Mouse (Mus musculus) T-cell, adult 2 months (primary cell): ENCODE data around the gene Smarcc2.

ENCODE experiments used
- DNase-seq: peaks from one replicate; pipeline ENCODE4 v3.0.0; 2022; ENCODE audit warnings: low spot score

The Smarcc2 gene

DNA sequence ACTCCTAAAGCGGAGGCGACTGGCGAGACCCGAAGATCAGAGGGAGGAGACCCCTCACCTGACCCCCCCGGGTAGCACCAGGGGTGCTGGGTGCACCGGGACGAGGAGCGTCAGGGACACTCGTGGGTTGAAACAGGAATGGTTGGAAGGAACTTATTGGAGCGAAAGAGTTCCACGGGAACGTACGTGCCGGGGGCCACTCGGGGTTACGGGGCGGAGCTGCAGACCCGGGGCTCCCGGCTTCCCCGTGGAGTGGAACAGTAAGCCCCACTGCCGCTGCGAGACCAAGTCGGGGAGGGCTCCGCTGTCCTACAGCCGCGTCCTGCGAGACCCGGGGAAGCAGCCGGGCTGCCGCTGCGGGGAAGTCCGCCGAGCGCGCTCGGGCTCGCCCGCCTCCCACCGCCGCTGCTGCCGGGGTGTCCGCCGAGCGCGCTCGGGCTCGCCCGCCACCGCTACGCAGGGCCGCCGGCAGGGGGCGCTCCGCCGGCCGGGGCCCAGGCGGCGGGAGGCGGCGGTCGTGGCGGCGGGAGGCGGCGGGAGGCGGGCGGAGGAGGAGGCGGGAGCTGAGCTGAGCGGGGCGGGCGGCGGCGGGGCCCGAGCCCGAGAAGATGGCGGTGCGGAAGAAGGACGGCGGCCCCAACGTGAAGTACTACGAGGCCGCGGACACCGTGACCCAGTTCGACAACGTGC is at the start of gene Smarcc2:
Smarcc2 (plus strand) TSS at position 530 of the 690 bp plus-strand sequence.
- peak; percentile 82 for DNase-seq

DNA sequence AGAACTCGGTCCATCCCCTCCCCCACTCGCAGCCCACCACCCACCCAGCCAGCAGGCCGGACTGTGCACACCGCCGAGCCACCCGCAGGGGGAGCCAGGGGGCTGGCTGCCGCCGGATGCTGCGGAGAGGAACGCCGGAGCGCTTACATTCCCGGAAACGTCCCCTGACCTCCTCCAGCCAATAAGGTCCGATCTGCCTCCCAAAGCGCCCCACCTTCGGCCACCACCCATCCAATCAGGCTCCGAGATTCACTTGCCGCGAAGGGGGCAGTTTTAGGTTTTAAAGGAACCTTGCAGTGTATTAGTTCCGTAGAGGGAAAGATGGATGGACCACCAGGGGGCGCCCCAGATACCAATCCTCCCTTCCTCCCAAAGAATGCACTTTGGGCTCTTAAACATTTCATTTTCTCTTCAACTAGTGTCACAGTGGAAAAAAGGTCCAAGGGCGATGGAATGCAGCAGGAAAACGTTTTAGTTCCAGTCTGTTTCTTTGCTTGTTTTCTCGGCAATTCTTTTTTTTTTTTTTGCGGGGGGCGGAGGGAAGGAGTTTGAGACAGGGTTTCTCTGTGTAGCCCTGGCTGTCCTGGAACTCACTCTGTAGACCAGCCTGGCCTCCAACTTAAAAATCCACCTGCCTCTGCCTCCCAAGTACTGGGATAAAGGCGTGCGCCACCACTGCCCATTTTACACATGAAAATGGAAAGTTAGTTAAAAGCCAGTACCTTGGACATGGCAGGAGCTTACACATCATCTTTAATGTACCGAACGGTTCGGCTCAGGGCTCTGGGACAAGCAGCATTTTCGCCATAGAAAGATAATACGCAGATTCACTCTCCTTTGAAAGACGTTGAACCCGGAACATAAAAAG is 49.1 kb upstream of the Smarcc2 start:
- DNase-seq = peak; percentile 98

DNA sequence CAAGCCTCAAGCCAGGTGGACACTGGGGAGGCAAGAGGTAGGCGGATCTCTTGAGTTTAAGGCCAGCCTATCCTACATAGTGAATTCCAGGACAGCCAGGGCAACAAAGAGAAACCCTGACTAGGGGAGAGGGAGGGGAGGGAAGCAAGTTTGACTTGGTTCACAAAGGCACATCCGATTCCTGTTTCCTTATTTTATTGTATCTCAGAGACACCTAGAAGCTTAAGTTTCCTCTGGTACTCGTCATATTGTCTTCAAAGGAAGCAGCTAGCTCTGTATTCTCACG is 48.5 kb upstream of the Smarcc2 start:
- no peak for DNase-seq

GRCm38 (mm10) chr10:128411211-128412054 is 47.6 kb upstream of the Smarcc2 start, which contains the start of the genes Nabp2 and Rnf41:
Gene Nabp2 (minus strand): TSS chr10:128411492.
Gene Rnf41 (plus strand): TSS chr10:128411657.
- peak; percentile 94 for DNase-seq

DNA sequence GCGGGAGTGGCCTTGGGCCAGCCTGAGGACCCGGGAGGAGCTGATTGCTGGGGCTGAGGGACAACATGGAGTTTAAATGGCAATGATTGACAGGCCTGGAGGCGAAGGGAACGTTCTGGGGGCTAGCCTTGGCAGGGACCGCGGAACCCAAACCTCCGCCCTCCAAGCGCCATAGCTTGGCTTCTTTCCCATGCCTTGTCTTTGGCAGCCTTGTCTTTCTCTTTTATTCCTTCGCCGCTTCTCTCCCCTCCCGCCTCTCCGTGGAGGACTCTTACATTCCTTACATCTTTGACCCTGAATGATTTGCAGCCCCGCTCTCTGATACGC is 47.0 kb upstream of the Smarcc2 start:
- DNase-seq = no peak

DNA sequence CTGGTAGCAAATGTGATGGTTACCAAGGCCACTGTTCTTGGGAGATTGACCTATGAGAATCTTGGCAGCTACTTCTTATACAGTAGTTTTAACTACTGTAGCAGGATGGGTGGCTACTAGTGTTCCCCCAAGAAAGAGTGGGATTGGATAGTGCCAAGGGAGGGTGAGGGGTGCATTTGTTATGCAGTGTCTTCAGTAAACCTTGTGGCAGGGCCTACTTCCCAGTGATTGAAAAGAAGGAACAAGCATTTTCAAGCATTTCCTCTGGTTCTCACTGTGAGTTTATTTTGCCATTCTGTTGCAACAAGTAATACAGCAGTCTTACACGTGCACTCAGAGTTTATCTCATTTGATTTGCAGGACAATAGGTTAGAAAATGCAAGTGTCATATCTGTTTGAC is 46.5 kb upstream of the Smarcc2 start:
- no peak for DNase-seq

- DNase-seq = no peak
Measured at GRCm38 (mm10) chr10:128413076-128413475, 46.0 kb upstream of the Smarcc2 start.

DNA sequence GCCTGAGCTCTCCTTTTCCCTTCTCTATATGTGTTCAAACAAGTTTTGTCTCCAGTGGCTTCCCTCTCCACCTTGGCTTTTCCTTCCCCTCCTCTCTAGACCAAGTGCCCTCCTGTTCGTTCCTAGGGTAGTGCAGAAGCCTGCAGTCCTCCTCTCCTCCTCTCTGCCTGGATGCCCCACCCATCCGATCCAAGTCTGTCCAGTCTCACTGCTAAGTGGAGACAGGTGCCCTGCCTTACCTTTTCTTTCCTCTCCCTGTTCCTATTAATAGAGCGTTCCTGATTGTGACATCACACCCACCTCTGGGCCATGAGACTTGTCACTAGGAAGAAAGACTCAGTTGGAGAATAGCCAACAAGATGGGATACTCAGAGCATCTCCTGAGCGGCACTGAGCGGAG is 44.2 kb upstream of the Smarcc2 start:
- no peak for DNase-seq

DNA sequence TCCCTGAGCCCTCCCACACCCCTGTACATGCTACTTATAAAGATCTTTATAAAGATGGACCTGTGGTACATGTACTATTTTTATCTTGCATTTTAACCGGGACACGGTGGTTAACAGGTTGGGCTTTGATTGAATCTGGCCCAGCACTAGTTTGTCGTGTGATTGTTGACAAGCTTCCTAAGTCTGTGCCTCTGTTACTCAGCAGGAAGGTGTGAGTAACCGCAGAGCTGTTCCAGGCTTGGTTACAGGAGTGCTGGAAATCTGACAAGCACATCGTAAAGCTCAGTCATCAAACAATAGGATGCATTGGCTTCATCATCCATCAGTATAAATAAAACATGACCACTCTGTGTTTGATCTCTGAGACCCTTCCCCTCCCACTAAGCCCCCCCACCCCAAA is 36.6 kb upstream of the Smarcc2 start:
- no peak for DNase-seq

DNA sequence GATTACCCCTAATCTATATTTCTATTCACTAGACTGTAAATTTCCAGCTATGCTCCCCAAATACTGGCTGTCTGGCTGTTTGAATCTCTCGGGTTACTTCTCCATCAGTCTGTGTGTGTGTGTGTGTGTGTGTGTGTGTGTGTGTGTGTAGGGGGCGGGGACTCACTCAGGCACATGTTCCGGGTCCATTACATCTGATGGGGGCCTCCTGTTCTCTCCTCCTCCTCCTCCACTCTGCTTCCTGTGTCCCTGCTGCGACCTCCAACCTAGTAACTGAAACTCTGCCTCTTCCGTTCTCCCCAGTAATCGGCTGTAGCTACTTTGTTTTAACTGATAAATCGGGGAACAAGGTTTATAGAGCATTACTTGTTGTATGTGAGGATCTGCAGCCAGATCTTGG is 34.4 kb upstream of the Smarcc2 start:
- peak; percentile 55 for DNase-seq

- no peak for DNase-seq
Measured at GRCm38 (mm10) chr10:128425260-128425659, 33.8 kb upstream of the Smarcc2 start.

DNA sequence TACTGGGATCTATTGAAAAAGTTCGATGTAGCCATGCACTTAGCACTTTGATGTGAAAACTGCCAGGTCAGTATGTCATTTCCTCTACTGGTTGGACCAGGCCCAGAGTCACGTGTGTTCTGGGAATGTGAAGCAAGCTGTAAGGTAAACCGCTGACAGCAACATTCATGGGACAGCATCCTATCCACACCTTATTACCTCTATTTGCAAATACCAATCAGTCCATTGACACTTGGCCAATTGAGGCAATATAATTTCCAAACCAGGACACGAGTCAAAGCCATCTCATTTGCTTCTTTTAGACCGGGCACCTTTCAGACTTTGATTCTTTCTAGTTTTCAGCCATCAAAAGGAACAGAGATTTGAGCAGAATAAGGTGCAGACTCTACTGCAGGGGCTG is 30.0 kb upstream of the Smarcc2 start:
- DNase-seq = no peak

- no peak for DNase-seq
Measured at GRCm38 (mm10) chr10:128429454-128429853, 29.6 kb upstream of the Smarcc2 start.

DNA sequence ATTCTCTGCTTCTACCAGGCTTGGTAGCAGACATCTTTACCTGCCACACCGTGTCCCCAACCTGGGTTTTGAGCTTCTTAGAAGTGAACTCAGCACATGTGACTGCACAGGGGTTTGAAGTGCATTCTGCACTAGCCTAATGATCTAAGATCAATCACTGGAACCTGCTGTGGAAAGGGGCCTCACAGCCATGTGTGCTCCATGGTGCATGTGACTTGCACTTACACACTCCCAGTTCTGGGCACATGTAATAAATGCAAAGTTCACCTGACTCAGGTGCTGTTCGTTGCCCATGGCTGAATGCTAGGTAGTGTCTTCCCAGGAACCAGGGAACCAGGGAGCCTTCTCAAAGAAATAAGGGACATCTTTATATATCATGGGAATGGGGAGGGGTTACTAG is 25.6 kb upstream of the Smarcc2 start:
- no peak for DNase-seq

DNA sequence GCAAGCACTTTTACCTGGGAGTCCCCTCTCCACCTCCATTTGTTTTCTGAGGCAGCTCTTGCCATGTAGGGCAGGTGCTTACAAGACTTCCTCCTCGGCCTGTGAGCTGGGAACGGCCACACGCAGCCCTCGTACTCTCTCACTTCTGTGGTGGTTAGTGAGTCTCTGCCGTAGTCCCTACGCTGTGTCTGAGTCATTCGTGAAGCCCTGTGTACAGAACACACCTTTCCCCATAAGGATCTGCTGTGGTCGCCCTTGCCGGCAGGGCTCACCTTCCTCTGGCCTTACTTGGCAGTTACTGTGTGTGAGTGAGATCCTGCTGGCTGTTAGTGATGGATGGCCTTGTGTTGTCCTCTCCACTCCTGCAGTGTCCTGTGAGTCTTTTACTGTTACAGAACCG is 24.4 kb upstream of the Smarcc2 start:
- peak; percentile 71 for DNase-seq

- no peak for DNase-seq
Measured at GRCm38 (mm10) chr10:128435186-128435823, 23.7 kb upstream of the Smarcc2 start.

- no peak for DNase-seq
Measured at GRCm38 (mm10) chr10:128435873-128436272, 23.2 kb upstream of the Smarcc2 start.

DNA sequence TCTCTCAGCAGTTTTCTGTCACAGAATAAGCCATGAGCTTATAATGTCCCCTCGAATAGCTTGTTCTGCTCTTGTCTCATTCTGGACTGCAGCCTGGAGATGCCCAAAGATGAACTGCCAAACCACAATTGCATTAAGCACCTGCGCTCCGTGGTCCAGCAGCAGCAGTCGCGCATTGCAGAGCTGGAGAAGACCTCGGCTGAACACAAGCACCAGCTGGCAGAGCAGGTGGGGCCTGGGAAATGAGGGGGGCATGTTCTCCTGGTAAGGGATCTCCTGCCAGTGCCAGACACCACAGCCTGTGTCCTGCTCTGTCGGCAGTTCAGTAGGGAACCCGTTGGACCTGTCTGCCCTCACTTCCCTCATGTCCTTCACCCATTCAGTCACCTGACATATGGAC is 22.7 kb upstream of the Smarcc2 start:
- DNase-seq = no peak

DNA sequence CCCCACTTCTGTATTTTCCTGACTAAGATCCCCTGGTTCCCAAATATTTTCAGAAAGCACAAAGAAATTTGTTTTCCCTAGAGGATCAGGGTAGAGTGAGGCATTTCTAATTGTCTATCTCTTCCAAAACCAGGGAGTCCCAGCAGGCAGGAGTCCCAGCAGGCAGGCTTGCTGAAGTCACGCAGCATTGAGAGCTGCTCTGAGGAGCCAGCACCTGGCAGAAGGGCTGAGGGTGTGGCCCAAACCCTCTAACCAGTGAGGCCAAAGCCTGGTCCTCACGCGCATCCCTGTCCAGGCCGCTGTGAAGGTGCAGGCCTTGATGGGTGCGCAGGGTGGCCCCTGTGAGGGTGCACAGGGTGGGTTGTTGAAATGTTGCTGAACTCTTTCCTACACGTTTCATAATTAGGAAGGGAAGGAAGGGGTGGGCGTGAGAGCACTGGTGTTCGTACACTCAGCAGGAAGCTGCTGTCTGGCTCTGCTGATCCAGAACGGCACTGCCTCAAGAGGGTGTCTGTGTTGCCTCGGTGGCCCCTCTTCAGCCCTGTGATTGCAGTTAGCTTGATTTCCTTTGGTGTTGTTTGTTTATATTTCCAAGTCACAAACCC is 20.3 kb upstream of the Smarcc2 start:
- peak; percentile 43 for DNase-seq

DNA sequence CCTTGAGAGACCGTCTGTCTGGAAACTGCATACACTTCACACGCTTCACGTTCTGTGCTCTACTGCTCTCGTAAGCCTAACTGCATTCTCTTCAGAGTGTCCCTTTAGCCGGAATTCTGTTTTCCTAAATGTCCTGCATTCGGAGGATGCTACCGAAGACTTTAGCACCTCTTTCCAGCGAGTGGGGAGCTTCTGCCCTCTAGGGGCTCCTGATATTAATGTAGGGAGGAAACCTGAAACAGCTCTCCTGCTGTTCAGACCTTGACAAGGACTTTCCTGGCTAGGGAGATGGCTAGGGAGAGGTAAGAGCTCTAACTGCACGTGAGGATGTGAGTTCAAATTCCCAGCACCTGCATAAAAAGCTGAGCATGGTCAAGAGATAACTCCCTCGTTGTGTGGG is 18.6 kb upstream of the Smarcc2 start:
- no peak for DNase-seq

- DNase-seq = no peak
Measured at GRCm38 (mm10) chr10:128441324-128442119, 17.5 kb upstream of the Smarcc2 start.
